Mouse (Mus musculus) left cerebral cortex, adult 9 months (tissue): Measurements from ENCODE around the gene Btbd17.

Experiments used
- DNase-seq, 2 experiments: peaks; one replicate each; pipeline ENCODE4 v3.0.0; 2022; ENCODE audit warnings: low spot score in 2 of 2

Gene Btbd17

GRCm38 (mm10) chr11:114795848-114796322 is at the start of gene Btbd17:
Btbd17 (minus strand) TSS chr11:114795945.
- peak in 1 of 2 experiments; percentile 53 for DNase-seq

GRCm38 (mm10) chr11:114844464-114845220 is 48.9 kb upstream of the Btbd17 start:
- no peak for DNase-seq

GRCm38 (mm10) chr11:114843818-114844463 is 48.2 kb upstream of the Btbd17 start:
- DNase-seq = no peak

GRCm38 (mm10) chr11:114833166-114833565 is 37.4 kb upstream of the Btbd17 start:
- DNase-seq = no peak

- no peak for DNase-seq
These were observed 34.7 kb upstream of the Btbd17 start for GRCm38 (mm10) chr11:114830433-114830773.

GRCm38 (mm10) chr11:114829499-114830432 is 34.0 kb upstream of the Btbd17 start:
- no peak for DNase-seq

GRCm38 (mm10) chr11:114826686-114827085 is 30.9 kb upstream of the Btbd17 start:
- DNase-seq = no peak

GRCm38 (mm10) chr11:114823199-114823725 is 27.5 kb upstream of the Btbd17 start:
- no peak for DNase-seq

GRCm38 (mm10) chr11:114822727-114823126 is 27.0 kb upstream of the Btbd17 start:
- peak; percentile 72 to 93 for DNase-seq

- DNase-seq = no peak
These were observed 25.6 kb upstream of the Btbd17 start for GRCm38 (mm10) chr11:114821325-114821724.

- DNase-seq = no peak
These were observed 24.7 kb upstream of the Btbd17 start for GRCm38 (mm10) chr11:114820444-114820843.

GRCm38 (mm10) chr11:114819110-114819509 is 23.4 kb upstream of the Btbd17 start:
- DNase-seq = no peak

GRCm38 (mm10) chr11:114818185-114818584 is 22.4 kb upstream of the Btbd17 start:
- no peak for DNase-seq

- DNase-seq = no peak
These were observed 21.2 kb upstream of the Btbd17 start for GRCm38 (mm10) chr11:114816934-114817333.

- no peak for DNase-seq
These were observed 19.3 kb upstream of the Btbd17 start for GRCm38 (mm10) chr11:114814873-114815592.

GRCm38 (mm10) chr11:114812731-114813240 is 17.0 kb upstream of the Btbd17 start:
- peak in 1 of 2 experiments; percentile 91 for DNase-seq

GRCm38 (mm10) chr11:114810344-114810743 is 14.6 kb upstream of the Btbd17 start:
- DNase-seq = no peak

GRCm38 (mm10) chr11:114809371-114809770 is 13.6 kb upstream of the Btbd17 start:
- DNase-seq = no peak

GRCm38 (mm10) chr11:114807686-114808427 is 12.1 kb upstream of the Btbd17 start:
- no peak for DNase-seq

- DNase-seq = no peak
These were observed 11.3 kb upstream of the Btbd17 start for GRCm38 (mm10) chr11:114807025-114807424.
